Mouse (Mus musculus): ENCODE data around the gene 2200002D01Rik. TPM values are rescaled to one million over a fixed set of nuclear protein-coding genes. Genes with fewer than 3 reads are reported as not detected.

Gene 2200002D01Rik
- polyA plus RNA-seq, 2 experiments: 1.3 to 4.8 TPM

- ATAC-seq (ENCODE audit: insufficient read depth): no peak
- peaks cover 0 to 7% of the 10 kb centered on the region in 2 experiments; a peak in 1 of 4 replicates for H3K4me1 ChIP-seq (replicated peaks; ENCODE audit: control insufficient read depth in 2 of 2, insufficient read depth in 2 of 2, low read length in 1 of 2)
Observed at GRCm38 (mm10) chr7:29293131-29294065, 45.1 kb upstream of the 2200002D01Rik start.

GRCm38 (mm10) chr7:29292458-29293098 lies 44.3 kb upstream of the 2200002D01Rik start:
- no peak for DNase-seq (ENCODE audit: low read depth in 3 of 3, low spot score in 3 of 3)
- no peaks in the 10 kb centered on the region for H3K9me3 ChIP-seq (ENCODE audit: control insufficient read depth, low read length)
- 28% methylated on average over 8 of the region's 8 CpGs for WGBS (ENCODE audit: insufficient replicate concordance)
- no peak overlapping the region for H3K4me2 ChIP-seq (ENCODE audit: low read depth)
- H3K27ac ChIP-seq: no peak overlapping the region
- TF ChIP-seq EP300 (IDR thresholded peaks at IDR 0.05; ENCODE audit: low read depth) (no peak), CTCF (IDR thresholded peaks at IDR 0.05; ENCODE audit: low read depth) (no peak)
- no peaks in the 10 kb centered on the region for H3K36me3 ChIP-seq (replicated peaks; ENCODE audit: control insufficient read depth, insufficient read depth, low read depth)
- H3K4me3 ChIP-seq (ENCODE audit: insufficient read depth in 1 of 2, low read depth in 2 of 2, low read length in 2 of 2): no peak overlapping the region
- H3K4me1 ChIP-seq (replicated peaks; ENCODE audit: control insufficient read depth in 2 of 2, insufficient read depth in 2 of 2, low read length in 1 of 2): peaks cover 0 to 7% of the 10 kb centered on the region in 2 experiments; a peak in 1 of 4 replicates
- no peak overlapping the region for H3K9ac ChIP-seq (replicated peaks)
- ATAC-seq (ENCODE audit: insufficient read depth): no peak
- H3K27me3 ChIP-seq (ENCODE audit: control insufficient read depth, insufficient read depth, low read length): peaks cover 6% of the 10 kb centered on the region; the same call in 1 of the 2 replicates

More at GRCm38 (mm10) chr7:29293131-29294065, 45.1 kb upstream of the 2200002D01Rik start:
- TF ChIP-seq EP300 (IDR thresholded peaks at IDR 0.05; ENCODE audit: low read depth): no peak
- no peak for TF ChIP-seq CTCF (IDR thresholded peaks at IDR 0.05; ENCODE audit: low read depth)
- H3K27me3 ChIP-seq (ENCODE audit: control insufficient read depth, insufficient read depth, low read length): peaks cover 6% of the 10 kb centered on the region; the same call in 1 of the 2 replicates
- DNase-seq (ENCODE audit: low read depth in 3 of 3, low spot score in 3 of 3): no peak
- no peaks in the 10 kb centered on the region for H3K36me3 ChIP-seq (replicated peaks; ENCODE audit: control insufficient read depth, insufficient read depth, low read depth)
- H3K27ac ChIP-seq: no peak overlapping the region
- H3K4me2 ChIP-seq (ENCODE audit: low read depth): no peak overlapping the region
- H3K4me3 ChIP-seq (ENCODE audit: insufficient read depth in 1 of 2, low read depth in 2 of 2, low read length in 2 of 2): no peak overlapping the region
- WGBS (ENCODE audit: insufficient replicate concordance): 52% methylated on average over 19 of the region's 19 CpGs
- H3K9me3 ChIP-seq (ENCODE audit: control insufficient read depth, low read length): no peaks in the 10 kb centered on the region
- H3K9ac ChIP-seq (replicated peaks): no peak overlapping the region

- no peak overlapping the region for H3K4me2 ChIP-seq (ENCODE audit: low read depth)
- H3K9ac ChIP-seq (replicated peaks): no peak overlapping the region
- H3K36me3 ChIP-seq (replicated peaks; ENCODE audit: control insufficient read depth, insufficient read depth, low read depth): no peaks in the 10 kb centered on the region
- peaks cover 6% of the 10 kb centered on the region; the same call in 1 of the 2 replicates for H3K27me3 ChIP-seq (ENCODE audit: control insufficient read depth, insufficient read depth, low read length)
- ATAC-seq (ENCODE audit: insufficient read depth) (no peak), DNase-seq (ENCODE audit: low read depth in 3 of 3, low spot score in 3 of 3) (no peak)
- no peaks in the 10 kb centered on the region for H3K9me3 ChIP-seq (ENCODE audit: control insufficient read depth, low read length)
- H3K4me3 ChIP-seq (ENCODE audit: insufficient read depth in 1 of 2, low read depth in 2 of 2, low read length in 2 of 2): no peak overlapping the region
- no peak overlapping the region for H3K27ac ChIP-seq
- peaks cover 0 to 7% of the 10 kb centered on the region in 2 experiments; a peak in 1 of 4 replicates for H3K4me1 ChIP-seq (replicated peaks; ENCODE audit: control insufficient read depth in 2 of 2, insufficient read depth in 2 of 2, low read length in 1 of 2)
- TF ChIP-seq CTCF (IDR thresholded peaks at IDR 0.05; ENCODE audit: low read depth) (no peak), EP300 (IDR thresholded peaks at IDR 0.05; ENCODE audit: low read depth) (no peak)
- WGBS (ENCODE audit: insufficient replicate concordance): 40% methylated on average over 7 of the region's 7 CpGs
Observed at GRCm38 (mm10) chr7:29291616-29292457, 43.6 kb upstream of the 2200002D01Rik start.

- H3K4me3 ChIP-seq (ENCODE audit: insufficient read depth in 1 of 2, low read depth in 2 of 2, low read length in 2 of 2): no peak overlapping the region
- H3K27ac ChIP-seq: no peak overlapping the region
- peaks cover 6% of the 10 kb centered on the region; the same call in 1 of the 2 replicates for H3K27me3 ChIP-seq (ENCODE audit: control insufficient read depth, insufficient read depth, low read length)
- ATAC-seq (ENCODE audit: insufficient read depth) (no peak), DNase-seq (ENCODE audit: low read depth in 3 of 3, low spot score in 3 of 3) (no peak)
- TF ChIP-seq EP300 (IDR thresholded peaks at IDR 0.05; ENCODE audit: low read depth): no peak
- no peak for TF ChIP-seq CTCF (IDR thresholded peaks at IDR 0.05; ENCODE audit: low read depth)
- no peak overlapping the region for H3K9ac ChIP-seq (replicated peaks)
- WGBS (ENCODE audit: insufficient replicate concordance): 56% methylated on average over 11 of the region's 11 CpGs
- H3K9me3 ChIP-seq (ENCODE audit: control insufficient read depth, low read length): no peaks in the 10 kb centered on the region
- H3K4me1 ChIP-seq (replicated peaks; ENCODE audit: control insufficient read depth in 2 of 2, insufficient read depth in 2 of 2, low read length in 1 of 2): peaks cover 0 to 7% of the 10 kb centered on the region in 2 experiments; a peak in 1 of 4 replicates
- no peaks in the 10 kb centered on the region for H3K36me3 ChIP-seq (replicated peaks; ENCODE audit: control insufficient read depth, insufficient read depth, low read depth)
- H3K4me2 ChIP-seq (ENCODE audit: low read depth): no peak overlapping the region
Observed at GRCm38 (mm10) chr7:29290691-29291485, 42.6 kb upstream of the 2200002D01Rik start.

Data from liver, embryonic 14.5 days (tissue).